Mouse (Mus musculus) cortical plate, adult 2 months (tissue): ENCODE results near the gene Zwilch.
"Not testable (repeated sequence)": the region's sequence is repeated elsewhere in the genome, so short reads cannot be mapped to it uniquely, and the experiment has no call there.

Experiments used
- CTCF ChIP-seq: fragments of 200-500 bp; IDR thresholded peaks from 2 replicates; pipeline ENCODE4 v1.5.1; 2011; ENCODE audit warnings: mild to moderate bottlenecking, control low read depth, low read length; ENCODE audit not compliant: insufficient read depth; ENCODE audit errors: extremely low read depth
- POLR2A ChIP-seq: fragments of 200-500 bp; IDR thresholded peaks from 2 replicates; pipeline ENCODE4 v1.6.1; 2011; ENCODE audit warnings: mild to moderate bottlenecking, low read length, control low read depth; ENCODE audit not compliant: insufficient read depth; ENCODE audit errors: extremely low read depth

- TF ChIP-seq POLR2A, CTCF: not testable (repeated sequence)
These were observed 2.9 kb downstream of the Zwilch start for GRCm38 (mm10) chr9:64169967-64170366.
